35 mouse cellular contexts compared by ENCODE assay signal in genomic region chr5:112349169-112349568, GRCm38 (mm10). TPM values are rescaled to one million over a fixed set of nuclear protein-coding genes. Genes with fewer than 3 reads are reported as not detected.
"Had no signal": no experiment of that assay in that cellular context is flagged by ENCODE, and none has a peak within 500 bp of the region (broad histone marks: within the 10 kb centered on the region; RNA-seq: fewer than 3 reads in every experiment).

No protein-coding gene starts in this region.

- H3K4me2 ChIP-seq: heart, embryonic 12.5 days; hindbrain, embryonic 12.5 days; hindbrain, embryonic 15.5 days; intestine, embryonic 15.5 days; limb, embryonic 12.5 days; liver, embryonic 11.5 days; liver, embryonic 13.5 days had no signal

- DNase-seq: gastrocnemius, adult 2 months; gastrocnemius, postnatal 10 days; gastrocnemius, postnatal 25 days; heart, adult 18-20 months; heart, postnatal 10 days; heart, postnatal 4 days; kidney, adult 18-20 months; kidney, adult 8-10 months; kidney, postnatal 10 days; kidney, postnatal 25 days; kidney, postnatal 4 days; liver; liver, embryonic 13.5 days had no signal

- H3K4me3 ChIP-seq: gastrocnemius, adult 2 months; heart, embryonic 10.5 days; heart, embryonic 12.5 days; hindbrain, embryonic 10.5 days; hindbrain, embryonic 12.5 days; hindbrain, embryonic 15.5 days; intestine, embryonic 15.5 days; layer of hippocampus, adult 2 months; limb, embryonic 10.5 days; limb, embryonic 12.5 days; liver, embryonic 13.5 days had no signal

- H3K4me1 ChIP-seq: heart, embryonic 12.5 days had no signal

- H3K27ac ChIP-seq: gastrocnemius, adult 2 months; heart, embryonic 10.5 days; hindbrain, embryonic 10.5 days; hindbrain, embryonic 12.5 days; hindbrain, embryonic 15.5 days; intestine, embryonic 15.5 days; layer of hippocampus, adult 2 months; limb, embryonic 10.5 days; limb, embryonic 12.5 days; liver, embryonic 13.5 days had no signal

- H3K27me3 ChIP-seq: hindbrain, embryonic 12.5 days; hindbrain, embryonic 15.5 days; intestine, embryonic 15.5 days; limb, embryonic 12.5 days; liver, embryonic 13.5 days had no signal

- ATAC-seq: inflammation-experienced regulatory T-cells, adult 6 months; intestine, embryonic 15.5 days; intestine, postnatal 0 days had no signal

- H3K9ac ChIP-seq: heart, embryonic 12.5 days; hindbrain, embryonic 12.5 days; hindbrain, embryonic 15.5 days; intestine, embryonic 15.5 days; limb, embryonic 12.5 days; liver, embryonic 13.5 days had no signal

- H3K9me3 ChIP-seq: heart, embryonic 10.5 days; heart, embryonic 12.5 days; hindbrain, embryonic 10.5 days; hindbrain, embryonic 12.5 days; hindbrain, embryonic 15.5 days; intestine, embryonic 15.5 days; limb, embryonic 10.5 days; limb, embryonic 12.5 days; liver, embryonic 13.5 days had no signal

RNA-seq across cellular contexts. Expression of gene Gm6583, which starts 6.7 kb away (rescaled TPM):
- total RNA-seq: gastrocnemius, adult 2 months; gastrocnemius, postnatal 10 days; gastrocnemius, postnatal 25 days; gastrocnemius, postnatal 4 days; granulocyte monocyte progenitor cell, adult 5-6 weeks; heart, adult 18-20 months; heart, adult 8-10 months; heart, postnatal 25 days; layer of hippocampus, adult 2 months; layer of hippocampus, postnatal 10 days; layer of hippocampus, postnatal 25 days; left cerebral cortex, adult 18-20 months; left cerebral cortex, postnatal 25 days had no signal
- polyA plus RNA-seq: frontal cortex, adult 2 months; heart, embryonic 14.5 days had no signal

RNA-seq across cellular contexts. Expression of gene Asphd2, which starts 45.5 kb away (rescaled TPM):
- total RNA-seq: granulocyte monocyte progenitor cell, adult 5-6 weeks had no signal
- polyA plus RNA-seq: inflammation-experienced regulatory T-cells, adult 6 months had no signal
